Mouse (Mus musculus): Measurements from ENCODE around the gene Cacna2d3.

DNA sequence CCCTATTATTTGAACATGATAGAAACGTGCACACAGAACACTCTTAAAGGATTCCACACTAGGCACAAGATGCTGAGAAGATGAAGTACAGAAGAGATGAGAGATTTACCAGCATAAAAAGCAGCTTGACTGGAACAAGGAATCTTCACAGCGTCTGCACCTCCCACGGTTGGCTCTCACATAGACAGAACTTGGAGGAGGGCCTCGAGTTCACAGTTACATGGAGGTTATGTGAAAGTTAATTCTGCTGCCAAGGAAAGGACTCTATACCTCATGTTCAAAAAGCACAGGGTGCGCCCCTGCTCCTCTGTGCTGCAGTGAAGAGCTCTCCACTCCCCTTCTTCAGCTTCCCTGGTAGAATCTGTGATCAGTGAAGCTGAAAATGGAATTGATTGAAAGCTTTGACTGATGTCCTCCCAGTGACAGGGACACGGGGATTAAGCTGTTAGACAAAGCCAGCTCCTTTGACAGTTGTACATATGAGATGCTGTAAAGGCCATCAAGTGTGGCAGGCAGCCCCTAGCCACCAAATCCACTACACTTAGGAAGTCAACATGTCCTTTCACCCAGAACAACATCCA lies 243.2 kb downstream of the Cacna2d3 start:
- no peak for TF ChIP-seq MAZ (IDR thresholded peaks at IDR 0.05; ENCODE audit: low read depth, low read length)
- no peak for TF ChIP-seq CTCF (conservative IDR thresholded peaks at IDR 0.05 in 1 of 2, IDR thresholded peaks at IDR 0.05 in 1 of 2; ENCODE audit: low read depth in 2 of 2, low read length in 2 of 2)
- no peak for TF ChIP-seq MAFK (IDR thresholded peaks at IDR 0.05; ENCODE audit: insufficient replicate concordance, low read length)
- TF ChIP-seq ZC3H11A (IDR thresholded peaks at IDR 0.05; ENCODE audit: low read depth, low read length), result no peak
- TF ChIP-seq MAX (IDR thresholded peaks at IDR 0.05; ENCODE audit: low read length), result no peak
- TF ChIP-seq POLR2A (IDR thresholded peaks at IDR 0.05; ENCODE audit: low read depth, low read length), result no peak
- no peak for TF ChIP-seq ZNF384 (IDR thresholded peaks at IDR 0.05; ENCODE audit: low read depth, low read length)
- no peak for TF ChIP-seq ELF1 (IDR thresholded peaks at IDR 0.05; ENCODE audit: low read depth, low read length)
- no peak for TF ChIP-seq EP300 (IDR thresholded peaks at IDR 0.05; ENCODE audit: low read length)
- TF ChIP-seq USF1 (IDR thresholded peaks at IDR 0.05; ENCODE audit: low read depth, low read length), result no peak
- TF ChIP-seq JUND (conservative IDR thresholded peaks at IDR 0.05; ENCODE audit: low read depth, low read length), result no peak

All from CH12.LX (cell line).